Mouse (Mus musculus): Measurements from ENCODE around the gene Arpc3.

GRCm38 (mm10) chr5:122455584-122455983 is 63.9 kb downstream of the Arpc3 start:
- TF ChIP-seq CTCF (IDR thresholded peaks at IDR 0.05; ENCODE audit: extremely low read depth, insufficient read depth, low read length) (no peak), POLR2A (IDR thresholded peaks at IDR 0.05; ENCODE audit: extremely low read depth, insufficient read depth, low read length) (no peak)

All from cortical plate, adult 2 months (tissue).